Mouse (Mus musculus) stomach, postnatal 0 days (tissue): ENCODE data around the gene Tnni3.

Experiments used
- CTCF ChIP-seq: IDR thresholded peaks from 2 replicates; pipeline ENCODE4 v1.5.1; 2016; ENCODE audit warnings: antibody characterized with exemption, low read depth, mild to moderate bottlenecking, moderate library complexity
- EP300 ChIP-seq: optimal IDR thresholded peaks from 2 replicates; pipeline ENCODE3; 2016; ENCODE audit warnings: antibody characterized with exemption

- TF ChIP-seq CTCF (no peak), EP300 (no peak)
These were observed 31.5 kb downstream of the Tnni3 start for GRCm38 (mm10) chr7:4492284-4493224.
